Mouse (Mus musculus): ENCODE results near the gene Pycr1.

- no peak for TF ChIP-seq CTCF (IDR thresholded peaks at IDR 0.05; ENCODE audit: low read depth)
- TF ChIP-seq EP300 (IDR thresholded peaks at IDR 0.05; ENCODE audit: low read depth), result no peak
These were observed 10.7 kb downstream of the Pycr1 start for GRCm38 (mm10) chr11:120632559-120633519.
